Mouse (Mus musculus) right cerebral cortex, postnatal 10 days (tissue): ENCODE measurements around the gene Scn2b.
A peak's percentile ranks its signal among the peaks of the same experiment; 100 is the strongest.

ENCODE experiments used
- DNase-seq, 2 experiments: peaks; one replicate each; pipeline ENCODE4 v3.0.0; 2021; ENCODE audit warnings: low spot score in 2 of 2

Scn2b gene

DNA sequence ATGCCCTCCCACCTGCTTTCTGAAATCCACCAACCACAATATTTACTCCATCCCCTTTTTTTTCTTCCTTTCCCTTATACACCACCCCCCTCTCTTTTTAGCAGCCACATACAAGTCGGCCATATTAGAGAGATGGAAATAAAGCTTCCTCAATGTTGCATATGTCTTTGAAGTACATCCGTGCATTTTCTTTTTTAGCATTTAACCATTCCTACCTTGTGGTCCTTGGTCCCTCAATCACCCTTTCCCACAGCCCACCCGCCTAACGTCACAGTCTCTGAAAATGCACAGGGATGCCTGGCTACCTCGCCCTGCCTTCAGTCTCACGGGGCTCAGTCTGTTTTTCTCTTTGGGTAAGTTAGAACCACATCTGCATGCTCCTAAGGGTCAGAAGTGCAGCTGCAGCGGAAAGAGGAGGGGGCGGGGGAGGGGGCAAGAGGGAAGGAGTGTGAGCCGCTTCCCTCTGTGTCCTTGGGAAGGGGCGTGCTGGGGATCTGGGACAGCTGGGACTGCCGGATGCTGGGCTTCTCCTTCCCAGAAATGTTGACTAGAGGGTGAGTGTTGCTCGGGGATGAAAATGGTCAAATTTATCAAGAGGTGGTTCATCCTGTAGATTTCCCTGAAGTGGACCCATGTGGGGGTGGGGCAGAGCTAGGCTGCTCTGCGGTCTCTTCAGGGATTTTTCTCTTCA lies at the start of gene Scn2b:
Scn2b (plus strand) TSS at position 42 of the 691 bp plus-strand sequence.
- DNase-seq: peak; percentile 46 to 47

DNA sequence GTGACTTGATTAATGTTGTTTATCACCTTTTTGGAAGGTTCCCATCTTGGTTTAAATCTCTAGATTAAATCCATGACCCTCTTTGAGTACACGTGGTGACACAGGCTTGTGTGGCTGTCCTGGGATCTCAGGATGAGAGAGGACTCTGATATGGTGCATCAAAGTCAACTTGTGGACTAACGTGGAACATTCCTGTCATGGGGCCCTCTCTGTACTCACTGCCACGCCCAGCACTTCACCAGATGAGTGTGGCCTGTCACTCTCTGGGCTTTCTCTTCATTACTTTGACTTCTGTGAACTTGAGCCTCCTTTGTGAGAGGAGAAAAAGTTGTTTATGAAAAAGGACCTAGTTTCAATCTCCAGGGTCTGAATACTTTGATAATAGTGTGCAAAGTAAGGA lies 45.8 kb upstream of the Scn2b start:
- DNase-seq: no peak

DNA sequence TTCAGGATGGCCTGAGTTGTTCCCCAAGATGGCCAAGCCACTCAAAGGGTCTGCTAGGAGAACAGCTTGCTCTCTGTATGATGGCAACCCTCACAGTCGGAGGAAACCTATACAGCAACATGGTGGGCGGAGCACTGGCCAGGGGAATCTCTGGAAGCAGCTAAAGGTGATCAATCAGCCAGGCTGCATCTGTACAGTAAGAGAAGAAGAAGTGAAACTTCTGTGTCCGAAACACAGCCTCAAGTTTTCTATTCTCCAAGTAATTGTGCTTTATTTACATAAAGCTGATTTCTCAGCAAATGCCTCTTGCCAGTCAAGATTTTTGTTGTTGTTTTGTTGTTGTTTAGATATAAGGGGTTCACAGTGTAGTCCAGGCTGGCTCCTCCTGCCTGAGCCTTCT lies 39.7 kb upstream of the Scn2b start:
- DNase-seq: no peak

DNA sequence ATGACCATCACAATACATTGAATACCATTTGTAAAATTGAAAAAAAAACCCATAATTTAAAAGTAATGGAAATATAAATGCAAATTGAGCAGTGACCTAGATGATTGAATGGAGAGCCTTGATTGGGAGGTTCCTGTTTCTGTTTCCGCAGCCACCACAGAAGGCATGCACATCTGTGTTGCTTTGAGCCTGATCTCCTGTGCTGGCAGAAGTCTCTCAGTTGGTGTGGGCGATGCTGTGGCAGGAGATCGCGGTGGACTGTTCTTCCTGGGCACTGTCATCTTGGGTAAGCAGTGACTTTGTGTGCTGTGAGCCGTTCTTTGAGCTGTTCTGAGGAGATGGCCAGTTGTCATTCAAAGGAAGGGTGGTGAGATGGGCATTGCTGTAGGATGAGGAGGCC lies 38.6 kb upstream of the Scn2b start, which contains the start of gene Jaml:
Jaml (plus strand) TSS at position 173 of the 400 bp plus-strand sequence.
- DNase-seq: no peak

DNA sequence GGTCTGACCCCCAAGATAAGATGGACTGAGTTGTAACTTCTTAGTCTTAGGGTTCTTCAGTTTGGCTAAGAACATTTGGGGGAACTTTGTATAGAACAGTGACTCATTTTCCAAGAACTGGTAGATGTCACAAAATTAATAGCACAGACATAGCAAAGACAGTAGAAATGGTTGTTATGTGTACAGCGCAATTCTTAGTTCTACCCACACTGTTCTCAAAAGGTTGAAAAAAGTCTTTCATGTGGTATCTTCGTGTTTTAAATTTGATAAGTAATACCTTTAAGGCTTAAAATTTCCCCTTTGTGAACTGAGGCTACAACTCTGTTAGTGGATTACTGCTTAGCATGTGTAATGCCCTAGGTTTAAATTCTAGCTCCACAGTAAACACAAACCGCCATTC lies 34.5 kb upstream of the Scn2b start:
- DNase-seq: no peak

DNA sequence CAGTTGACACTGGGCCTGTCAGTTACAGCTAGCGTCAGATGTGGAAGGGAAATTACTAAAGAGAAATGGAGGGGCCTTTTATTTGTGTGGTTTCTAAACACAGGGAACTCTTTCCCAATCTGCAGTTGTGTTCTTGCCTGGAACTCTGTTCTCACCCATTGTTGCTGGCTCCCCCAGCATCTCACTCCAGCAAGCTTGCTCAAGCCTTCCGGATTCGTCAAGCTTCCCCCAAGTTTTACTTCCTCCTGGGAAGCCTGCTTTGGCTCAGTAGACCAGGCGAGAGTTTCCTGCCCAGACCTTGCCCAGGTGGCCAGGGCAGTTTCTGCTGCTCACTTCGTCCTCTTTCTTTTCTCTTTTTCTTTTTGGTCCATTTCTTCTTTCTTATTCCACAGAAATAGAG lies 33.0 kb upstream of the Scn2b start:
- DNase-seq: no peak

DNA sequence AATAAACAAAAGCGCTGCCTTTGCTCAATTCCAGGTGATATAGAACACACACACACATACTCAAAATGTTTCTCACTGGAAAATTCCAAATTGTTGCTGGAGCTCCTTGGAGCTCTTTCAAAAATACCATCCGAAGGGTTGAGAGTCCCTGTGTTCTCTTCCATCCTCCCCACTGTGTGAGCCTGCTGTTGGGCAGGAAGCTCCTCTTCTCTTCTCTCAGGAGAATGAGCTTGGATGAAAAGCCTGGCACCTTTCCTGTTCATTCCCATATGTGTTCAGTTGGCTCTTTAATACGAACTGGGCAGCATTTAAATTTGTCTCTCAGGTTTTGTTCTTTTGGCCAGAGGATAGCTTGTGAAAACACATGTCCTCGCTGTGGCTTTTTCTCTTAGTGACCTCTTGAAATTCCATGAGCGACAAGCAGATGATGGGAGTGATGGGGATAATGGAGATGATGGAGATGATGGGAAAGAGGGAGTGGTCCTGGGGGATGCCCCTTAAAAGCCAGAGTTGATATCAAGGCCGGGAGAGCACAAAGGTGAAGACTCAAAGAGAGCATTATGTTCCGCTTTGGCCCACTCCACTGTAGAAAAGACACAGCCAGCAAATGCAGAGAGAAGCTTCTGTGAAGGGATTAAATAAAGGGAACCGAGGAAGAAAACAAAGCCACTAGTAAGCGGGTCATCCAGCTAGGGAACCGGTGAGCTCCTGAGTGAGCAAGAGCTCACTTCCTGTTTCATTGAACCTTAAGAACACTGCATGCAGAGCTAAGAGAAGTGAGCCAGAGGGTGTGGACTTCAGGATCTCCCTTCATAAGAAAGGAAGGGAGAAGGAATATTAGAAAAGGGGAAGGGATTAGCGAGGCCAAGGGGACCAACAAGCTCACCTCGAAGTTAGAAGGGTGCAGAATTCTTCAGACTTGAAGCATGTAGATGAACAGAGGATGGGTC lies 31.6 kb upstream of the Scn2b start:
- no peak for DNase-seq

DNA sequence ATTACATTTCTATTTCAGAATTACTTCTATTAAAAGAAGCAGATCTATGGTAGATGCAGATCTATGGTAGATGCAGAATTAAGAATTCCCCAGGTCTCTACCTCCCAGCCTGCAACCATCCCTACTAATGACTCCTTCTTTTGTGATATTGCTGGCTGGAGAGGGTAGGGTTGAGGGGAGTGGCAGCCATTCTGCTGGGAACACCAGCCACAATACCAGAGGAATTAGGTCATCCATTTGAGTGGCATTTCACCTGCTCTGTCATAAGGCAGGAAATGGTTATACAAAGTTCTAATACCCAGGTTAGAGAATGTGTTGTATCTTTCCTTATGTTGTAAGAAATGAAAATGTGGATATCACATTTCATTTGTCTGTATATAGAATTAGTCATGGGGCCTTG lies 29.5 kb upstream of the Scn2b start:
- DNase-seq: no peak

DNA sequence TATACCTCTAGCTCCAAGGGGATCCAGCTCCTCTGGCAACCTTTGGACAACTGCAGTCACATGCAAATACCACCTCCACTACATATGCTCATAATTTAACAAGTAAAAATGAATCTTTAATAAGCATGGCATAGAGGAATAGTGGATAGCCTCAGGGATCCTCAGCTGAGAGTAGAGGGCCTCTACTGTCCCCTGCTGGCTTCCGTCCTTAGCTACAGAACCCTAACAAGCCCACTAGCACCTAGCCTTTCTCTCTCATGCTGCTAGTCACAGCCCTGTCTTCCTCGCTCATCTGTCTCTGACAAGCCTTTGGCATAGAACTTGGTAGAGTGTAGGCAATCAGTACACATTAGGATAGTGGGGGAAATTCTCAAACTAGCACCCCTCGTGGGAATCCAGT lies 26.8 kb upstream of the Scn2b start:
- no peak for DNase-seq

DNA sequence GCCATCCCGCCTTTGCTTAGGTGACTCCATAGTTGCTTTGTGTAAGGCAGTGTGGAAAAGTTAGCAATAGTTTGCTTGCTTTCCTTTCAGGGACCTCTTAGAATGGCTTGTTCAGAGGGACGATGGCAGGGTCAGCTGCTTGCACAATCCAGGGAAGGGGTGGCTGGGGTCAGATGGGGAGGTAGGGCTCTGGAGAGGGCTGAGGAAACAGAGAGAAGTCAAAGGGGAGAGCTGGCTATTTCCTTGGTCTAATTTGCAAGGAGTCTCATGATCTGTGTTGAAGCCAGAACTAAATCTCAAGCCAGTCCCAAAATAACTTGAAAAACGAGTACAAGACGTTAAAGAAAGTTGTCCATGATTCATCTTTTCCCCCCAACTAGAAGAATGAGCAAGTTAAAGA lies 24.9 kb upstream of the Scn2b start:
- DNase-seq: no peak

DNA sequence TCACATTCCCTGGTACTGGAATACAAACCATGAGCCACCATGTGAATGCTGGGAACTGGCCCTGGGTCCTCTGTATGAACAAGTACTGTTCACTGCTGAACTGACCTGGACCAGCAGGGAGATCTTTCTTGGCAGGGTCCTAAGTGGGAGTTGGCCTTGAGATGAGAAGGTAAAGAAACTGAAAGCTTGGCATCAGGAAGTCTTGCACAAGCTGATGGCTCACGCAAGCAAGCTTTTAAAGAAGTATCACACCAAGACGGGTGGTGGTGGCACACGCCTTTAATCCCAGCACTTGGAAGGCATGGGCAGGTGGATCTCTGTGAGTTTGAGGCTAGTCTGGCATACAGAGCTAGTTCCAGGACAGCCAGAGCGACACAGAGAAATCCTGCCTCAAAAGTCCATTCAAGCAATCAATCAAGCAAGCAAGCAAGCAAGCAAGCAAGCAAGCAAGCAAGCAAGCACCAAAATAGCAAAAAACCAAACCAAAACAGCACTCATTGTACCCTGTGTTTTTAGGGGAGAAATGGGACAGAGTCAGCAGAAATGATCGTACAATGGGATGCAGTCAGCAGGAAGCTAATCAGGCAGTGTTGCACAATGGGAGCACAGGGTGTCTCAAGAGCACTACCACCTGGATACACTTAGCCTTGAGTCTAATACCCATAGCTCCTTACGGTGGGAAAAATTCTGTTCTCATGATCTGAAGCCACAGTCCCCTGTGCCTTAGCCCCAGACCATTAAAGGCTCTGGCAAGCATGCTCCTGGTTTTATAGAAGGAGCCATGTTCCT lies 22.2 kb upstream of the Scn2b start:
- no peak for DNase-seq

DNA sequence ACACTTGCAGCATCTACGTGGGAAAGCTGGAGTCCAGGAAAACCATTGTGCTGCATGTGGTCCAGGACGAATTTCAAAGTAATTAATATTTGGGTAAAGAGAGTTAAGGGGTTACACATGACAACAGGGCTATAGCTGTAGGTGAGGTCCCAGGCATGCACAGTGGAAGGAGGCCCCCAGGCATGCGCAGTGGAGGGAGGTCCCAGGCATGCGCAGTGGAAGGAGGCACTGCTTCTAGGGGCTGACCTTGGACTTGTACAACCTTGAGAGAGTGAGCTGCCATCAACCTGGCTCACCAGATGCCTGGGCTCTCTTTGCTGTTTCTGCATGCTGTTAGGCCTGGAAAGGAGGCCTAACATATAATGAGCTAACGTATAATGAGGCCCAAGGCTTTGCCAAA lies 19.7 kb upstream of the Scn2b start:
- no peak for DNase-seq

DNA sequence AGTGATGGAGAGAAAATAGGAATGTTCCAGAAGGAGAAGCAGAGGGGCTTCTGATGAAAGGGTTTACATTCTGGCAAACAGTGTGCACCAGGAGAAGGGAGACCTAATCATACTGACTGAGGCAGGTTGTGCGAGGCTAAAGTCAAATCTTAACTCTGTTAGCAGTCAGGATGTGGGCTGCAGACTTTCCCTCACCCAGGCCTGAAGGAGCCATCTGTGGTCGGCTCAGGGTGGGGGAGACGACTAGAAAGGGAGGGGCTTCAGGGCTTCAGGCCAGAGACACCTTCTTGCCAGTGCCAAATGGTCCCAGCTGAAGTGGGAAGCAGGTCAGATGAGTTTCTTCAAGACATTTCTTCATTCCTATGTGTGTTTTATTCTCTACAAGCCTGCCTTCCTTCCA lies 19.2 kb upstream of the Scn2b start:
- DNase-seq: no peak

DNA sequence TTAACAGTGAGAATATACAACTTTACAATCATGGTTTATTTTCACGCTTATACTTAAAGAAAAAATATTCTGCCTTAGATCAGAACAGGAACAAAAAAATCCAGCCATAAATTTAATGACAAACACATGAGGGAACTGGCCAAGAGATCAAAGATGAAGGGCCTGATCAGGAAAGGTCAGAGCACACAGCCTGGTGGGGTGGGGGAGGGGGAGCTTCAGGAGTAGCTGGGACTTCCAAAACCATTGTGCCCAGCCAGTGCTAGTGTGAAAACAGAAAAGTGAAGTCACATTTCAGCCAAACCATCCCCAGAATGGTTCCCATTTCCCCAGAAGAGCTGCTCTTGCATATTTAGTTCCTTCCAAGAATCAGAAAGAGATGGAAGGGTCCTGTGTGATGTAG lies 15.1 kb upstream of the Scn2b start:
- no peak for DNase-seq

DNA sequence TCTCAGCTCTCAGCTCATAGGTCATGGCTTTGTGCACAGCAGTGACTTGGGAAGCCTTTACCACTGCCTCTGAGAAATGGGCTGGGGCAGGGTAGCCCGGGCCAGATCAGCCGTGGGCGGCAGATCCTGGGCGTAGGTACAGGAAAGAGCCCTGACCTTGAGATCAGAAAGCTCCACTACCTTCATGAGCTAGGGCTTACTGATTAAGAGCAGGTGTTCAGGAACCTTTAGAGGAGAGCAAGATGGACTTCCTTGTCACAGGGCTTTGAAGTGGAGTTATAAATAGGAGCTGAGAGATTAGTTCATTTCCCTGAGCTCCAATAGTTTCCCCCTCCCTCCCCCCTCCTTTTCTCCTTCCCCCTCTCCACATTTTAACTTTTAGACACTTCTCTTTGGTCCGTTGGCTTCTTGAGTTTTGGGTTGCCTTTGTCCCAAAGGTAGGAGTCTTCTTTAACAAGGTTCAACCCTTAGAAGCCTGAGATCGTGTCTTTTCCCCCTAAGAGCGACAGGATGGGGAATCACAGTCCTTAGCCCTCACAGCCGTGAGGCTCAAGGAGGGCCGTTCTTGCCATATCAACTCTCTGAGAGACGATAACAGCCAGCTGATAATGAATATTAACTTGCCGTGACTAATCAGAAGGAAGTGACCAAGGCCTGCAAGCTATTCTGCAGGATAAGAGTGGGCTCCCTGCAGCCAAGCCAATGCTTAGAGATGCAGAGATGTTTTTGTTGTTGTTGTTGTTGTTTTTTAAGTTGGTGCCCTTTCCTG lies 14.2 kb upstream of the Scn2b start:
- no peak for DNase-seq

DNA sequence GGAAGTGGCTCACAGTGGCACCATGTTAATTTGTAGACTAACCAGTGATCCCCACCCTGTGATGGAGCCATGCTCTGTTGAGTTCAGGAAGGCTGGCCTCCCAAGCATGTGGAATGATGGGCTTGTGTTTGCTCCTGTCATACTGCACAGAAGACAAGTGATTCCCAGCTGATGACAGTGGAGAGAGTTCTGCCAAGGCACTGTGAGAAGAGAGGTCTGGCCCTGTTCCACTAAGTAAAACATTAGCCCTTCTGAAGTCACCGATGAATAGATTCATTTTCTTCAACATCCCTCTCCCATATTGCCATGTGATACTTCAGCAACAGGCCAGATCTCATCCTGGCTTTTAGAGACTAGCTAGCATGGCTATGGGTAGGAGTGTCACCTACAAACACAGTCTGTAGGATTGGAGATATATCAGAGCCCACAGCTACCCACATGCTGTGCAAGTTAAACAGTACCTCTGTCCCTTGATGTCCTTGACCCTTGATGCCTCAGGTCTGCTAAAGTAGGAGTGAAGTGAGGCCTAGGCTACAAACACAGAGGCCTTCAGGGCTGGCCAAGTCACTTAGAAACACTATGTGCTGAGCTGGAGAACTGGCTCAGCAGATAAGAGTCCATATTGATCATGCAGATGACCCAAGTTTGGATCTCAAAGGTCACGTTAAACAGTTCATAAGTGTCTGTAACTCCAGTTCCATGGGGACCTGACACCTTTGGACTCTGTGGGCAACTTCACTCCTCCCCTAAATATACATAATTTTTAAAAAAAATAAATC lies 11.8 kb upstream of the Scn2b start:
- DNase-seq: no peak

DNA sequence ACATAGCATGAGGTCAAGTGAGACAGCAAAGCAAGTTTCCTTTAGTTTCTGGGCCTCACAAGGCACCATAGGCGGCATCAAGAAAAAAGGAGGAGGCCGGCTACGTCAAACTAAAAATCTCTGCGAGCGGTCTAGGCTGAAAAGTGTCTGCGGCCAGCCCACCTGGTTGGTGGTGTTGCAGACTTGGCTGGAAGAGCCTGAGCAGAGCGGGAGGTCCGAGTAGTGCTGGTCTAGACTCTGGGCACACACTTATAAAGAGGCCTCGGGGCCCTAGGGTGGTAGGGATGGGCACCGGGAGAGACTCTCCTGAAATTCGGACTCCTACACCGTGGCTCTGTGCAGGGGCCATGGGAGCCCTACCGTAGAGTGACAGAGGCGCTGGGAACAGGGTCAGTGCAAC lies 1.9 kb upstream of the Scn2b start:
- DNase-seq: peak; percentile 79 to 84

DNA sequence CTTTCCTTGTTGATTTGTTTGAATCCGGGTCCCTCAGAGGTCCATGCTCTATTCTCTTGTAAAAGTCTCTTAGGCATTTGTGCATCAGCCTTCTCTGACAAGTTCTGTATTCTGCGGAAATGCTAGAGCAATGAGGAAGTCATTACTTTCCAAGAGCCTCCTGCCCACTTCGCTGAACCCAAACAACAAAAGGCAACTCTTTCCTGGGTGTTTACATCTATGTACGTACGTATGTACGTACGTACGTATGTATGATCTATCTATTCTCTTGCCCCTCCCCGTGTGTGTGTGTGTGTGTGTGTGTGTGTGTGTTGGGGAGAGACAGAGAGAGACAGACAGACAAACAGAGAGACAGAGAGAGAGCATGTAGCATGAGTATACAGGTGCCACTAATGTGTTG lies 763 bp upstream of the Scn2b start:
- DNase-seq: no peak

DNA sequence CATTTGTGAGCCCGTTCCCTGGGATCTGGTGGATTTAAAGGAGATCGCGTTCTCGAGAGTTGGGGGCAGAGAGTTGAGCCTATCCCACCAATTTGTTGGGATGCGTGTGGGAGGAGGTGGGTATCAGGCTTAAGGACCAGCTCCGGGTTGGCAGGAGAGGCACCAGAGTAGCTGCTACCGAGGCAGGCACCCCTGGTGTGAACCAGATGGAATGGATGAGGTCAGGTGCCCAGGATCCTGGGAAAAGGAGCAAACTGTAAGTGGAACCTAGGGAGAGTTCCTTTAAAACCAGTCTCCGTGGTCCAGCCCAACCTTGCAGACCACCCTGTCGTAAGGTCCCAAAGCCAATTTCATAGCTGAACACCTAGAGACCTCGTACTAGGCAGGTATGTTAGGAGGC lies 970 bp downstream of the Scn2b start:
- peak in 1 of 2 experiments; percentile 40 for DNase-seq

DNA sequence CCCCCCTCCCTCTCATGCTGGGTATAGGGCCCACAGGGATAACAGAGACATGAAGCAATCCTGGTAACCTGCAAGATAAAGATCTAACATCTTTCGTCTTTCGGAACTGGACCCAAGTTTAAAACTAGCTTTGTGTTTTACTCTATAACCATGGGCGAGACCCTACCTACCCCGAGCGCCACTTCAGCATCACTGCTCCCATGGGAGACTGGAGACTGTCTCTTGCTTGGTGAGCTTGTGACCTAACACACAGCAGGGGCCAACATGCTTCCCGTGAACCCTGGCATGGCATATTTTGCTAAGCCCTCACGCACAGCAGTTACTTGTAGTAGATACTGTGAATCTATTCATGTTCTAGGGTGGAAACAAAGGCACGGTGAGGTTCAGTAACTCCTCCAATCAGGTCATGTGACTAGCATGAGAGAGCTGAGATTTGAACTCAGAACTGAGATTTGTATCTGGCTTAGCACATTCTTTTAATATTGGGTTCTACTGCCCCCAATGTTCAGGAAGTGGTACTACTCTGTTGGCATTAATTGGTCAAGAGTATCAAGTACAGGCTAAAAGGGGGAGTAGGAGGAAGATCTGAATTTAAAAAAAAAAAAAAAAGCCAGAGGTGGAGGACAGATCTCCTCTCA lies 1.9 kb downstream of the Scn2b start:
- DNase-seq: no peak
